8 mouse cellular contexts compared by ENCODE assay signal in the genomic region with DNA sequence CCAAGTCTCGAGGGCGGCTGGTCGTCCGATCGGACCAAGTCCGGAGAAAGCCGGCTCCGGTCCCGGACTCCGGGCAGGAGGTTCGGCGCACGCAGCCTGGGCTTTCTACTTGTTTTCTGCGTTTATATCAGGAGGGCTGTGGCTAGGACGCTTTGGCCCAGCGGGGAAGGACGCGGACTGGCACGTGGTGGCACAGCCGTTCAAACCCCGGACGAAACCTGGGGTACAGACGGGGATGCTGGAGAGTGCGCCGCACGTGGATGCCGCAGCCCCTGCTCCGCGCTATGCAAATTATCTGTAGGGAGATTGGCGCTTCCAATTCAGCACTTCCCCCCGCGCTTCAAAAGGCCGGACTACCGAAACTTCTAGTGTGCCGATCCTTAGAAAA. TPM values are rescaled to one million over a fixed set of nuclear protein-coding genes. Genes with fewer than 3 reads are reported as not detected.
DNase-seq lines count a peak whose midpoint lies in the region; ATAC-seq lines count a peak whose summit lies in the region.

No protein-coding gene starts in this region.

- WGBS in heart, embryonic 11.5 days (ENCODE audit: insufficient replicate concordance): under 1% methylated on average over 35 of the region's 35 CpGs
- under 1% methylated on average over 35 of the region's 35 CpGs for WGBS in forebrain, embryonic 13.5 days
- WGBS in limb, embryonic 13.5 days: under 1% methylated on average over 35 of the region's 35 CpGs
- WGBS in midbrain, embryonic 15.5 days: 0% methylated on average over 35 of the region's 35 CpGs

- peak overlapping the region; percentile 80 for H3K9ac ChIP-seq in heart, embryonic 11.5 days (ENCODE audit: low read depth, low read length)
- peak overlapping the region; percentile 70 for H3K9ac ChIP-seq in forebrain, embryonic 13.5 days
- H3K9ac ChIP-seq in limb, embryonic 13.5 days: peak overlapping the region; percentile 74
- peak overlapping the region; percentile 53 for H3K9ac ChIP-seq in midbrain, embryonic 15.5 days

- H3K4me1 ChIP-seq in heart, embryonic 11.5 days (ENCODE audit: control insufficient read depth, insufficient read depth, low read length): peaks cover 9% of the 10 kb centered on the region
- H3K4me1 ChIP-seq in forebrain, embryonic 13.5 days: peaks cover 15% of the 10 kb centered on the region
- peaks cover 12% of the 10 kb centered on the region; the same call in 1 of the 2 replicates for H3K4me1 ChIP-seq in limb, embryonic 13.5 days
- peaks cover 18% of the 10 kb centered on the region for H3K4me1 ChIP-seq in midbrain, embryonic 15.5 days

- peak overlapping the region; percentile 91 for H3K4me2 ChIP-seq in heart, embryonic 11.5 days
- H3K4me2 ChIP-seq in forebrain, embryonic 13.5 days: peak overlapping the region; percentile 70
- peak overlapping the region; percentile 67 for H3K4me2 ChIP-seq in limb, embryonic 13.5 days (replicated peaks)
- peak overlapping the region; percentile 78 for H3K4me2 ChIP-seq in midbrain, embryonic 15.5 days

- H3K9me3 ChIP-seq in heart, embryonic 11.5 days (replicated peaks; ENCODE audit: control insufficient read depth, low read length): no peaks in the 10 kb centered on the region
- no peaks in the 10 kb centered on the region for H3K9me3 ChIP-seq in forebrain, embryonic 13.5 days (replicated peaks)
- no peaks in the 10 kb centered on the region for H3K9me3 ChIP-seq in limb, embryonic 13.5 days
- no peaks in the 10 kb centered on the region for H3K9me3 ChIP-seq in midbrain, embryonic 15.5 days

- ATAC-seq in heart, embryonic 11.5 days (replicated peaks; ENCODE audit: insufficient number of reproducible peaks, low FRiP score, low TSS enrichment): peak; percentile 64
- peak; percentile 67 for ATAC-seq in forebrain, embryonic 13.5 days
- ATAC-seq in limb, embryonic 13.5 days (ENCODE audit: low FRiP score, low read depth): peak; percentile 55; the same call in 1 of the 2 replicates
- peak; percentile 81 for ATAC-seq in midbrain, embryonic 15.5 days (replicated peaks)

- H3K4me3 ChIP-seq in heart, embryonic 11.5 days (ENCODE audit: low read depth, low read length): peak overlapping the region; percentile 76
- peak overlapping the region; percentile 78 for H3K4me3 ChIP-seq in forebrain, embryonic 13.5 days
- peak overlapping the region; percentile 74 for H3K4me3 ChIP-seq in limb, embryonic 13.5 days
- peak overlapping the region; percentile 82 for H3K4me3 ChIP-seq in midbrain, embryonic 15.5 days

- no peak for DNase-seq in heart, adult 11 months
- DNase-seq in CD4-positive helper T cell, adult 2 months (ENCODE audit: low read depth, low spot score): peak; percentile 76
- peak; percentile 72 for DNase-seq in adrenal gland, postnatal 25 days
- DNase-seq in thymus, postnatal 0 days (ENCODE audit: low spot score): peak; percentile 76

- H3K36me3 ChIP-seq in heart, embryonic 11.5 days (ENCODE audit: control insufficient read depth, insufficient read depth, low read length): no peaks in the 10 kb centered on the region
- H3K36me3 ChIP-seq in forebrain, embryonic 13.5 days (ENCODE audit: poor library complexity, severe bottlenecking): no peaks in the 10 kb centered on the region
- H3K36me3 ChIP-seq in limb, embryonic 13.5 days: no peaks in the 10 kb centered on the region
- H3K36me3 ChIP-seq in midbrain, embryonic 15.5 days (replicated peaks): no peaks in the 10 kb centered on the region

- peak overlapping the region; percentile 88 for H3K27ac ChIP-seq in heart, embryonic 11.5 days (ENCODE audit: low read depth, low read length)
- H3K27ac ChIP-seq in forebrain, embryonic 13.5 days: peak overlapping the region; percentile 86
- H3K27ac ChIP-seq in limb, embryonic 13.5 days: peak overlapping the region; percentile 87
- peak overlapping the region; percentile 87 for H3K27ac ChIP-seq in midbrain, embryonic 15.5 days

- H3K27me3 ChIP-seq in heart, embryonic 11.5 days (ENCODE audit: control insufficient read depth, insufficient read depth, low read length): no peaks in the 10 kb centered on the region
- H3K27me3 ChIP-seq in forebrain, embryonic 13.5 days: no peaks in the 10 kb centered on the region
- no peaks in the 10 kb centered on the region for H3K27me3 ChIP-seq in limb, embryonic 13.5 days
- H3K27me3 ChIP-seq in midbrain, embryonic 15.5 days (replicated peaks): no peaks in the 10 kb centered on the region

RNA-seq across cellular contexts. Expression of a gene that starts 17.2 kb away (rescaled TPM):
- polyA plus RNA-seq in heart, embryonic 11.5 days (2014; fragmentation: Nextera tagmentation; extraction: Ambion mirVana): 11.5 and 21.1 TPM in 2 replicates
- total RNA-seq in adrenal gland, postnatal 25 days (2021): 15.2 and 16.7 TPM in 2 replicates
- polyA plus RNA-seq in forebrain, embryonic 13.5 days (2015; fragmentation: Nextera tagmentation; extraction: Ambion mirVana): 0.96 and 1.5 TPM in 2 replicates
- polyA plus RNA-seq in limb, embryonic 13.5 days (2015; fragmentation: Nextera tagmentation; extraction: Ambion mirVana): 5.4 and 5.5 TPM in 2 replicates
- polyA plus RNA-seq in midbrain, embryonic 15.5 days (2015; fragmentation: Nextera tagmentation; extraction: Ambion mirVana): 2.0 and 2.9 TPM in 2 replicates
- 181 and 185 TPM in 2 replicates for polyA plus RNA-seq in thymus, postnatal 0 days (2015; fragmentation: Nextera tagmentation; extraction: Ambion mirVana)

RNA-seq across cellular contexts. Expression of a gene that starts 22.4 kb away (rescaled TPM):
- 43.1 and 44.6 TPM in 2 replicates for polyA plus RNA-seq in heart, embryonic 11.5 days (2014; fragmentation: Nextera tagmentation; extraction: Ambion mirVana)
- total RNA-seq in adrenal gland, postnatal 25 days (2021): 16.2 and 20.1 TPM in 2 replicates
- 1.4 and 2.8 TPM in 2 replicates for polyA plus RNA-seq in forebrain, embryonic 13.5 days (2015; fragmentation: Nextera tagmentation; extraction: Ambion mirVana)
- 11.2 and 12.0 TPM in 2 replicates for polyA plus RNA-seq in limb, embryonic 13.5 days (2015; fragmentation: Nextera tagmentation; extraction: Ambion mirVana)
- 2.8 and 3.6 TPM in 2 replicates for polyA plus RNA-seq in midbrain, embryonic 15.5 days (2015; fragmentation: Nextera tagmentation; extraction: Ambion mirVana)
- 92.9 and 111 TPM in 2 replicates for polyA plus RNA-seq in thymus, postnatal 0 days (2015; fragmentation: Nextera tagmentation; extraction: Ambion mirVana)

RNA-seq across cellular contexts. Expression of a gene that starts 35.2 kb away (rescaled TPM):
- 1.1 TPM in 1 of 2 replicates, not detected in the other for polyA plus RNA-seq in heart, embryonic 11.5 days (2014; fragmentation: Nextera tagmentation; extraction: Ambion mirVana)
- total RNA-seq in adrenal gland, postnatal 25 days (2021): 133 and 225 TPM in 2 replicates
- polyA plus RNA-seq in forebrain, embryonic 13.5 days (2015; fragmentation: Nextera tagmentation; extraction: Ambion mirVana): not detected in 2 replicates
- polyA plus RNA-seq in limb, embryonic 13.5 days (2015; fragmentation: Nextera tagmentation; extraction: Ambion mirVana): 0.26 and 0.89 TPM in 2 replicates
- not detected in 2 replicates for polyA plus RNA-seq in midbrain, embryonic 15.5 days (2015; fragmentation: Nextera tagmentation; extraction: Ambion mirVana)
- polyA plus RNA-seq in thymus, postnatal 0 days (2015; fragmentation: Nextera tagmentation; extraction: Ambion mirVana): 0.36 and 0.46 TPM in 2 replicates

RNA-seq across cellular contexts. Expression of a gene that starts 55.2 kb away (rescaled TPM):
- 0.11 TPM in 1 of 2 replicates, not detected in the other for polyA plus RNA-seq in heart, embryonic 11.5 days (2014; fragmentation: Nextera tagmentation; extraction: Ambion mirVana)
- not detected in 2 replicates for total RNA-seq in adrenal gland, postnatal 25 days (2021)
- polyA plus RNA-seq in forebrain, embryonic 13.5 days (2015; fragmentation: Nextera tagmentation; extraction: Ambion mirVana): not detected in 2 replicates
- polyA plus RNA-seq in limb, embryonic 13.5 days (2015; fragmentation: Nextera tagmentation; extraction: Ambion mirVana): 0.19 TPM in 1 of 2 replicates, not detected in the other
- polyA plus RNA-seq in midbrain, embryonic 15.5 days (2015; fragmentation: Nextera tagmentation; extraction: Ambion mirVana): not detected in 2 replicates
- 1.1 and 1.2 TPM in 2 replicates for polyA plus RNA-seq in thymus, postnatal 0 days (2015; fragmentation: Nextera tagmentation; extraction: Ambion mirVana)
